Mouse (Mus musculus) cerebellum, postnatal 36 days (tissue): Measurements from ENCODE around the gene Pxt1.
"Not testable (repeated sequence)": the region's sequence is repeated elsewhere in the genome, so short reads cannot be mapped to it uniquely, and the experiment has no call there.

Experiments used
- DNase-seq, 2 experiments: peaks; one replicate each; pipeline ENCODE4 v3.0.0; 2021 to 2022; ENCODE audit warnings: mixed read lengths in 2 of 2

Gene Pxt1

DNA sequence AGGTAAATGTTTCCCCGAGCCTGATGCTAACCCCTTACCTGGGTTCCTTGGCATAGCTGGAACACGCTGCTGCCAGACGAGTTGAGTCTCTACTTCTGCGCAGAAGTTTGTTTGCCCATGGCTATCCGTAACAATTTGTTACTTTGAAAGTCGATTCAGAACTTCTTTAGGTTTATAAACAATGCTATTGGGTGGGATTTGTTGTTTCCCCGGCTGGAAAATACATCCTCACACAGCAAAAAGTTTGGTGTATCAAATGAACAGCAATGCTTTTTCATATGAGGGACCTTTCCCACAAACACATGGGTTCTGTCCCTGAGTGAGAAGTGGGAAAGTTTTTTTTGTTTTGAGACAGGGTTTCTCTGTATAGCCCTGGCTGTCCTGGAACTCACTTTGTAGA, at the start of gene Pxt1:
Pxt1 (minus strand) TSS at position 101 of the 400 bp plus-strand sequence.
- DNase-seq = no peak

- DNase-seq = not testable (repeated sequence)
These were observed 49.4 kb upstream of the Pxt1 start for GRCm38 (mm10) chr17:28993004-28993403.

GRCm38 (mm10) chr17:28992105-28992504, 48.5 kb upstream of the Pxt1 start:
- peak; percentile 11 to 20 for DNase-seq

- no peak for DNase-seq
These were observed 47.6 kb upstream of the Pxt1 start for GRCm38 (mm10) chr17:28991286-28991685.

DNA sequence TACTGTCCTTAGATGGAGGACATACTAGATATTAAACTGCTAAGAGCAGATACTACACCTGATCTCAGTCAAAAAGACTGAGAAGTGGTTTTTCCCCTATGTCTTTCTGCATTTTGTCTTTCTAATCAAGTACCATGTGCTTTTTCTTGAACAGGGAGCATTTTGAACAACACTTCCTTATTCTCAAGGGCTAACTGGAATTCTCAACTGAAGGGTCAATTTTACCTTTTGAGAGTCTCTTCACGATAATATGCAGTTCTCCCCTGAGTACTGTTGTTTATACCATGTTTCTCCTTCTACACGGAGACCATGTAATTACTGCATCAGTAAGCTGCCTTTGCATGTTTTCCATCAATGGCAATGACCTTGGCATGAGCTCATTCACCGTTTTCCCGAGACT, 46.4 kb upstream of the Pxt1 start:
- DNase-seq = no peak

DNA sequence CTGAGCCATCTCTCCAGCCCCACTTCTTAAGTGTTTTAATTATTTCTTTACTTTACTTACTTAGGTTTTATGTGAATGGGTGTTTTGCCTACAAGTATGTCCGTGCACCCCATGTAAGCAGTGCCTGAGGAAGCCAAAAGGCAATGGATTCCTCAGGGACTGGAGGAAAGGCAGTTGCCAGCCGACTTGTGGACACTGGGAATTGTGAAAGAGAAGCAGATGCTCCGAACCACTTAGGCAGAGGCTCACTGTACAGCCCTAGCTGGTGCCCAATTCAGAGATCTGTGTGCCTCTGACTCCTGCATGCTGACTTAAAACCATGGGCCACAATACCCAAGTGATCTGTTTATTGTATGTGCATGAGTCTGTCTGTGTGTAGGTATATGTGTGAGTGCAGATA, 45.4 kb upstream of the Pxt1 start:
- no peak for DNase-seq

- DNase-seq = no peak
These were observed 44.7 kb upstream of the Pxt1 start for GRCm38 (mm10) chr17:28988291-28988690.

DNA sequence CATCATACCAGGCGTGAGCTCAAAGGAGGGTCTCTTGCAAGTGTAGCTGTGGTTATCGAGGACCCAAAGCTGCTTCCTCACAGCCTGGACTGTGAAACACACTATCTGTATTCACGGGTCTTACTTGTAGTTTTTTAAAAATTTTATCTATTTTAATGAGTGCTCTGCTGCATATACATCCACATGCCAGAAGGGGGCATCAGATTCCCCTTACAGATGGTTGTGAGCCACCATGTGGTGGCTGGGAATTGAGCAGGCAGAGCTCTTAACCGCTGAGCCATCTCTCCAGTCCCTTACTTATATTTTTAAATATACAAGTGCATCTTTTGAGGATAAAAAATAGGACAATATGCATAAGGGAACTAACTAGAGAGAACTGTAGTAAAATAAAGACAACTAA, 44.1 kb upstream of the Pxt1 start:
- peak in 1 of 2 experiments; percentile 17 for DNase-seq

GRCm38 (mm10) chr17:28986833-28987232, 43.2 kb upstream of the Pxt1 start:
- peak in 1 of 2 experiments; percentile 21 for DNase-seq

- DNase-seq = no peak
These were observed 41.2 kb upstream of the Pxt1 start for GRCm38 (mm10) chr17:28984724-28985420.

DNA sequence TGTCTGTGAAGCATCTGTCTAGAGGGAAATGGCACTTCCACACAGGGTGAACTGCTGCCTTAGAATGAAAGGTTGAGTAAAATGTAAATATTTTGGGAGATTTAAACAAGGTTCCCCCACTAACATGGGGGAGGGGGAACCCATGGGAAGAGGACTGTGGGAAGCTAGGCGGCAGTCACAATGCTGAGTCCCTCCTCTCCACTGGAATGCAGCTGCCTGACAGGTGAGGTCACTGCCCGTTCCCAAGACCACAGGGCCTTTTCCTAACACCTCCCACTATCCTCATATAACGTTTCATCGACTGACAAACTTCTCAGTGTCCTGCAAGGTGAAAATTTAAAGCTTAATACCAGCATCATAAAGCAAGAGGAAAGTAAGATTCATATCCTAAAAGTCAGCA, 39.0 kb upstream of the Pxt1 start:
- no peak for DNase-seq

DNA sequence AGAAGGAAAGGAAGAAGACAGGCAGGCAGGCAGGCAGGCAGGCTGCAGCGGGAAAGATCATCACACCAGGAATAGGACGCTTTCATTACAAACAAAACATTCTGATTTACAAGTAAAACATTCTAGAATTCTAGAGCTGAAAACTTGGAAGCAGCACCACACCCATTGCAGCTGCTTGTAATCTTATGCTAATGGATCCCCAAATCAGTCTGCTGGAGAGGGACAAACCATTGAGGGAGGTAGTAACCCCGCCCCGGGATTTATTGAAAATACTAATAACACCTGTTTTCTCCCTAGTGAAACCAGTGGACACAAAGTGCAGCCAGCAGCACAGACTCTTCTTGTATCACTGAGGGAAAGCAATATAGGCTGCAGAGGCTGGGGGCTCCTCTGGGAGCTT, 37.4 kb upstream of the Pxt1 start:
- DNase-seq = no peak

- no peak for DNase-seq
These were observed 35.5 kb upstream of the Pxt1 start for GRCm38 (mm10) chr17:28979091-28979490.

GRCm38 (mm10) chr17:28970122-28970521, 26.5 kb upstream of the Pxt1 start:
- no peak for DNase-seq

- DNase-seq = no peak
These were observed 23.5 kb upstream of the Pxt1 start for GRCm38 (mm10) chr17:28967021-28967610.

DNA sequence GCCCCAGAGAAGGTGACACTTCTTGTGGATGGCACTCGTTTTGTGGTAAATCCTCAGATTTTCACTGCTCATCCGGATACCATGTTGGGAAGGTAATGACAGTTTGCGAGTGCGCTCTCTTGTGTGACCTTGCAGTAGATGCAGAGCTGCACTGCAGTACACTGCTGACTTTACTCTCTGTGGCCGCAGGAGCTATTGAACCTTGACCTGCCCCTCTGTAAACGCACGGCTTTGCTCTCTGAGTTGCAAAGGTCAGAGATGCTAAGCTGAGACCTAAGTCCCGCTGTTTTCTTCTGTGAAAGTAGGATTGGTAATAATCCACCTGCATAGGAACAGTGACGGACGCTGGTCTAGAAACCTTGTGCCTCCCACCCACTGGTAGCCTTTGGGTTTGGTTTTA, 18.0 kb upstream of the Pxt1 start:
- no peak for DNase-seq

GRCm38 (mm10) chr17:28960597-28960996, 17.0 kb upstream of the Pxt1 start:
- DNase-seq = no peak

GRCm38 (mm10) chr17:28954416-28954815, 10.8 kb upstream of the Pxt1 start:
- DNase-seq = no peak

DNA sequence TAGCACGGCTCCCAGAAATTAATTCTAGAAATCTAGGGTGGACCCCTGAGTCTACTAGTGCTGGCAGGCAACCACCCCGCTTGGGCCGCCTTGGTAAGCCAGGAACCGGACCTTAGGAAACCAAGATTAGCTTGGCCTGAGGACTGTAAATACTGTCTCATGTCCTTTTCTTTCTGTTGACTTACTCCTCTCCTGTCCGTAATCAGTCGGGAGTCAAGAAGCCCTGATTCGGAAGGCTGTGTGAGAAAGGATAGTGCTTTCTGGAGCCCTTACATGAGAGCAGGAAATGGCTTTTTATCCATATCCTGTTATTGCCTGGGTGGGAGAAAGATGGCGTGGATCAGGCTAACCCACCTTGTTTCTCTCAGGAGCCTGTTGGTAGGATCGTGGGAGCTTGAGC, 9.6 kb upstream of the Pxt1 start:
- DNase-seq = peak in 1 of 2 experiments; percentile 18

DNA sequence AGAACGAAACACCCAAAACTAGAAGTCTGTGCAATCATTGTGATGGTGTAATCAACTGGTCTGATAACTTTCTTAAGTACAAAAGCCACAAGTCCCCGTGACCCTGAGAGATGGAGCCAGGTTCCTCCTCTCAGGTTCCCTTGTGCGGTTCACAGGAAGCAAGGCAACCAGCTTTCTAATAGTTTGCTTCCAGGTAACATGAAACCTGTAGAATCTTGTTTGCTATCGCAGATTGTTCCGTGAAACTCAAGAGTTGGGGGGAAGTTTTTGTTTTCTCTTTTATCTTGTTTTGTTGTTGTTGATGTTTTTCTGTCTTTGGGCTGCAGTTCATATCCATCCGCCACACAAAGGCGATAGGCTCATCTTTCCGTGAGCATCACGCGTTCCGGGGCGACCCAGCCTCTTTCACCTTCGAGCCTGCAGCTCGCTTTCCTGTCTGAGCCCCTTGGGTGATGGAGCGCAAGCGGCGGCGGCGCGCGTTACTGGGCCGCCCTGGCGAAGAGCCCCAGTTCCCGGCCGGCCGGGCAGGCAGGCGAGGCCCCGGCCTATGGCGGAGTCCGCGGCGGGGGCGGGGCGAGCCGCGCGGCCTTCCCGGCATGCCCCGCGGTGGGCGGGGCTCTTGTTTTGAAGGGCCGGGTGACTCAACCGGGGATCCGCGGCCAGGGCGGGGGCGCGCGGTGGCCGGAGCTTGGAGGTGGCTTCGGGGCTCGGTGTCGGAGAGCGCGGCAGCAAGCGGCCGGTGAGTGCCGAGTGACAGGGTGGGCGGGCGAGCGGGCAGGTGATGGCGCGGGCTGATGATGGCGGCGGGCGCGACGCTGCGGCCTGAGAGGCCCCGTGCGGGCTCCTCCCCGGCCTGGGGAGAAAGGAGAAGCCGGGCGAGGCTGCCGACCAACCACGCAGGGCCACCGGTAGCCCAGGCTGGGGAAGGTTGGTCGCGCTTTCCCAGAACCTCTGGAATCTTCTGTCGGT, 8.5 kb upstream of the Pxt1 start, which contains the start of gene Kctd20:
Kctd20 (plus strand) TSS at position 120 of the 969 bp plus-strand sequence.
- peak; percentile 95 to 97 for DNase-seq

GRCm38 (mm10) chr17:28950751-28951150, 7.1 kb upstream of the Pxt1 start:
- DNase-seq = no peak

DNA sequence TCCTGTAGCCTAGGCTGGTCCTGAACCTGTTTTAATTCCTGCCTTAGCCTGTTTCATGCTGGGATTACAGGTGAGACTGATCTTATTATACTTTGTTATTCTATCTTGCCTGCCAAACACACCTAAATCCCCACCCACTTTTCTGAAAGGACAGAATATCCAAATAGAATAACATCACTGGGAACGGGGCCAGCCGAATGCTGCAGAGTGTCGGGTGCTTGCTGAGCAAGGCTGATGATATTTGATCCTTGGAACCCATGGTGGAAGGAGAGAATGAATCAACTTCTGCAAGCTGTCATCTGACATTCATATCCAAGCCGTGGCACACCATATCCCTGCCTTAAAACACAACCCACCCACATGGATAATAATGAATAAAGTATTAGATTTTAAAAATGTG, 5.0 kb upstream of the Pxt1 start:
- DNase-seq = no peak
